Mouse (Mus musculus) splenic B cell, adult 2 months (primary cell): Measurements from ENCODE around the gene Zkscan1.
"Not testable (repeated sequence)": the region's sequence is repeated elsewhere in the genome, so short reads cannot be mapped to it uniquely, and the experiment has no call there.

Source experiments
- DNase-seq: peaks from one replicate; pipeline ENCODE4 v3.0.0-alpha.2; 2011; ENCODE audit warnings: low read depth, low spot score
- H3K27me3 ChIP-seq: 2 replicates; pipeline ENCODE4 v1.6.1; 2012; ENCODE audit warnings: mild to moderate bottlenecking, low read length, moderate library complexity, mixed read lengths; ENCODE audit not compliant: control insufficient read depth, poor library complexity, insufficient read depth, severe bottlenecking
- H3K36me3 ChIP-seq: 2 replicates; pipeline ENCODE4 v1.6.1; 2012; ENCODE audit warnings: mild to moderate bottlenecking, low read length, moderate library complexity, mixed read lengths; ENCODE audit not compliant: control insufficient read depth, poor library complexity, insufficient read depth, severe bottlenecking

Gene Zkscan1

DNA sequence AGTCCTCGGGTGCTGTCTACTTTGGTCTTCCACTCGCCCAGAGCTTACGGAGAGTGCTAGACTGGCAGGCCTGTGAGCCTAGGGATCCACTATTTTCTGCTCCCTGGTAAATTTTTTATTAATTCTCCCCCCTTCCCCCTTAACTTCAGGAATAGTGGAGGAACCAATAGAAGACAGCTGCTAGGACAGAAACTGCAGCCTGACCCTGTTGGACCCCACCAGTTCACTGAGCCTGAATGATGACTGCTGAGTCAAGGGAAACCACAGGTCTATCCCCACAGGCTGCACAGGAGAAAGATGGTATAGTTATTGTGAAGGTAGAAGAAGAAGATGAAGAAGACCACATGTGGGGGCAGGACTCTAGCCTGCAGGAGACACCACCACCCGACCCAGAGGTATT lies 7.9 kb downstream of the Zkscan1 start:
- Histone ChIP-seq H3K36me3 (peaks cover 5% of the 10 kb centered on the region; the same call in 1 of the 2 replicates), H3K27me3 (no peaks in the 10 kb centered on the region)
- DNase-seq, result no peak

DNA sequence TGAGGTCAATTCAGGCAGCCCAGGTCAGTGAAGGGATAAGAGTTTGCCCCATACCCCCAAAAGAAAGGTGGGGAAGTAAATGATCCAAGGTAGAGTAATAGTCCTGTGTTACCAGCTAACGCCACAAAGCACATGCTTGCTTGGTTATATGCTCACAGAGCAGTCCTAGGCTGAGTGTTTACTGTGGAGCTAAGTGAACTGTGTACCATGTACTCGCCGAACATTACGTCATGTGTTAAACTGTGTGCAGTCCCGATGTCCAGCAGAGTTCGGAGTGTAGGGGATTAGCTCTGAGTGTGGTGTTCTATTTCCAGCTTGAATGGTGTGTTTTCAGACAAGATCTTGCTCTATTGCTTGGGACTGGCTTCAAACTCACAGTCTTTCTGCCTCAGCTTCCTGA lies 9.6 kb downstream of the Zkscan1 start:
- H3K27me3 ChIP-seq, result no peaks in the 10 kb centered on the region
- peaks cover 10% of the 10 kb centered on the region; the same call in 1 of the 2 replicates for H3K36me3 ChIP-seq
- no peak for DNase-seq

DNA sequence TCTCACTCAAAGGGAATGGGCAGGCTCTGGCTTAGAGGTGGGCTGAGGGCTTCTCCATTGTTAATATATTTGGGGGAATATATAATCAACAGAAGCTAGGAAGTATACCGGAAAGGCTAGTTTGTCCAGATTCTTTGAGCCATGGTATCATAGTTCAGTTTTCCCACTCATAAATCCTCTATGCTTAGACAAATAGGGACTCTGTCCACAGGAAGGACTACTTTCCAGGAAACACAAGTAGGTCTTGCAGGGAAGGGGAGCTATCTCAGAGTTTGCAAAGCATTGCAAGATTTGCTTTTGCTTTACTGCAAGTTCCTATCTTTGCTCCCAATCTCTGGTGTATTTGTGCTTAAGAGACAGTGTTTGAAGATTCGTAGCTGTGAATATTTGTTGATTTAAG lies 20.1 kb downstream of the Zkscan1 start:
- no peak for DNase-seq
- Histone ChIP-seq H3K36me3 (peaks cover 6% of the 10 kb centered on the region), H3K27me3 (no peaks in the 10 kb centered on the region)

DNA sequence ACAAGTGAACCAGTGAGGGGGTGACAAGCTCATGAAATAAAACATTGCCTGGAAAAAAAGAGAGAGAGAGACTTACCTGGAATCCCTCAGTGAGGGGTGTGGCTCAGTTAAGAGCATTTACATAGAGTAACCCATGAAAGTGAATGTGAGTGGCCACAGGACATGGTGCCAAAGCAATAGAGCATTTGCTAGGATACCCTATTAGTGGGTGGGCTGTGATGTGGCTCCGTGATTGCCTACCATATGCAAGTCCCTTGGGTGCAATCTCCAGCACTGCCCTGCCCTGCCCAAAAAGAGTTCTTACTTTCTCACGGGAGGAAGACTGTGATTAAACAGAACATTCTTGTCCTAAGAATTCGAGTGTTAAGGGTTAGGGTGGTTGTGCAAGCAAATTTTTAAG lies 22.2 kb downstream of the Zkscan1 start:
- no peak for DNase-seq
- Histone ChIP-seq H3K36me3 (peaks cover 3% of the 10 kb centered on the region; the same call in 1 of the 2 replicates), H3K27me3 (no peaks in the 10 kb centered on the region)

DNA sequence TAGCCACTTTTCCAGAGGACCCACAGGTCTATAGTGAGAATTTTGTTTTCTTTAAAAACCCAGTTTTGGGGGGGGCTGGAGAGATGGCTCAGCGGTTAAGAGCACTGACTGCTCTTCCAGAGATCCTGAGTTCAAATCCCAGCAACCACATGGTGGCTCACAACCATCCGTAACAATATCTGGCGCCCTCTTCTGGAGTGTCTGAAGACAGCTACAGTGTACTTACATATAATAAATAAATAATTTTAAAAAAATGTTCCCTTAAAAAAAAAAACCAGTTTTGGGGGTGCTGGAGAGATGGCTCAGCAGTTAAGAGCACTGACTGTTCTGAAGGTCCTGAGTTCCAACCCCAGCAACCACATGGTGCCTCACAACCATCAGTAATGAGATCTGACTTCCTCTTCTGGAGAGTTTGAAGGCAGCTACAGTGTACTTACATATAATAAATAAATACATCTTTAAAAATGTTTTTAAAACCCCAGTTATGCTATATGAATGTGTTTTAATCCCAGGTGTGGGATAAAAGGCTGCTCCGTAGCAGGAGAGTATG lies 25.0 kb downstream of the Zkscan1 start:
- not testable (repeated sequence) for H3K36me3 ChIP-seq, H3K27me3 ChIP-seq, DNase-seq

DNA sequence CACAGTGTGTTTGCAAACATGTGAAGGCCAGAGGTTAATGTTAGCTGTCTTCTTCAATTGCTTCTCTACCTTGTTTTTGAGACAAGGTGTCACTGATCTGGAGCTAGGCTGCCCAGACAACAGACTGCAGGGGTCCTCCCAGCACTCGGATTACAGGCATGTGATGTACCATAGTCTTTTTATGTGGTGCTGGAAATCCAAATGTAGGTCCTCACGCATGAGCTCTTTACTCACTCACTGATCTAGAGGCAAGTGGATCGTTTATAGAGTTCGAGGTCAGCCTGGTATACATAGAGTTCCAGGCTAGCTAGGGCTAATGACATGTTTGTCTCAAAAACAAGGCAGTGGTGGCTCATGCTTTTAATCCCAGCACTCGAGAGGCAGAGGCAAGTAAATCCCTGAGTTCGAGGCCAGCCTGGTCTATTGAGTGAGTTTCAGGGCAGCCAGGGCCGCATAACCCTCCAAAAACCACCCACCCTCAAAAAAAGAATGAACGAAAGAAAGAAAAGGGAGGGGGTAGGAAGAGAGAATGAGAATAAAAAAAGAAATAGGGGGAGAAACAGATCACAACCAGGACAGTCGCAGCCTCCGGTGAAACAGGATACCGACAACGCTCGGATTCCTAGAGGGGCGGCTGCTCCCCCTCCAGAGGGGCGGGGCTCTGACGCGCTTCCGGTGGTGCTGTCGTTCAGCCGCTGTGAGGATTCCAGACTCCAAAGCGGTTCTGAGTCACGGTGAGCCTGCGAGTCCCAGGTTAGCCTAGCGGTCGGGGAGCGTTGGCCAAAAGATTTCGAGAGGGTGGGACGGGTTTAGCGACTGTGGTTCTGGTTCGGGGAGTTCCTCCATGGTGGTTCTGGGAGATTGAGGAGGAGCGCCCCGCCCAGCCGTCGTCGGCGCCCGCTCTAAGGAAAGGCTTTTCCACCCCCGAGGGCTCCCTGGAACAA lies 31.6 kb downstream of the Zkscan1 start, which contains the start of gene Zscan21:
TSS of gene Zscan21 (plus strand) at position 649 of the 944 bp plus-strand sequence.
- H3K27me3 ChIP-seq, result no peaks in the 10 kb centered on the region
- DNase-seq, result peak; percentile 86
- H3K36me3 ChIP-seq, result no peaks in the 10 kb centered on the region; the same call in 1 of the 2 replicates

DNA sequence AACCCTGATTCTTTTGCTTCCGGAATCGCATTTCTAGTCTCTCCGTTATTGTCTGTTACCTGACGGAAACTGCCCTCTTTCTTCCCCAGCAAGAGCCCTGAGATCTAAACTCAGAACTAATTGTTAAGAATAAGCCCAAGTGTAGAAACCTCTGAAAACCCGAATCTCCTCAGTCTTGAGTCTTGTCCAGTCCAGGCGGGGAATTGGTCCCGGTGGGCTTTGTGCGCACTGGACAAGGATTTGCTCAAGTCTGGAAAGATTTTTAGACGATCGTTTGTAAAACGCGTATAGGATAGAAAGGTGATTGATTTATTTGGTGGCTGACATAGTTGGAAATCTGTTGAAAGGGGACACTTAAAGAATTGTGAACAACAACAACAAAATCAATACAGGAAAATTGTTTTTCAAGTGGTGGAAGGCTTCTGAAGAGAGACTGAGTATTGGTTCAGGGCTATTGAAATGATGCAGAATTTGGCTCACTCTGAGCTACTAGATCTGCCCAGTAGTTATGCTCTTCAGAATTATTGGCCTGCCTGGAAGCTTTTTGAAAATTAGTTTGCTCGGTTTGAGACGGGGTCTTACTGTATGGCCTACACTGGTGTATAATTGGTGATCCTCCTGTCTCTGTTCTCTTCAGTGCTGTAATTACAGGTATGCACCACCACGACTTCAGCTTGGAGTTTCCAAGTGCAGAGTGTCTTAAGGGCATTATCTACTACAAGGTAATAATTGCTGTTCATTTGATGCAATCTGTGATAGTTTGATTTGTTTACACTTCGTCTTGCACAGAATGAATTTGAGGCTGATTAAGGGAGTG lies 32.5 kb downstream of the Zkscan1 start:
- DNase-seq, result peak; percentile 33
- no peaks in the 10 kb centered on the region; the same call in 1 of the 2 replicates for H3K36me3 ChIP-seq
- H3K27me3 ChIP-seq, result no peaks in the 10 kb centered on the region

DNA sequence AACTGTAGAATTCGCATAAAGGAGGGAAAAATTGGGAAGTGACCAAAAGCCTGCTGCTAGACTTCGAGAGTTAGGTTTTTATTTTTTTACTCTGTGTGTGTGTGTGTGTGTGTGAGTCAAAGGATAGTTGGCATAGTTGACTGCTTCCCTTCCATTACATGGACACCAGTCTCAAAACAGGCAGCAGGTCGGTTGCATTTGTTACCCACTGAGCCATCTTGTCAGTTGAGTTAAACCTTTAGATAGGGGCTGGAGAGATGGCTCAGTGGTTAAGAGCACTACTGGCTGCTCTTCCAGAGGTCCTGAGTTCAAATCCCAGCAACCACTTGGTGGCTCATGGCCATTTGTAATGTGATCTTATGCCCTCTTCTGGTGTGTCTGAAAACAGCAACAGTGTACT lies 33.2 kb downstream of the Zkscan1 start:
- DNase-seq, result no peak
- Histone ChIP-seq H3K27me3 (no peaks in the 10 kb centered on the region), H3K36me3 (no peaks in the 10 kb centered on the region; the same call in 1 of the 2 replicates)

DNA sequence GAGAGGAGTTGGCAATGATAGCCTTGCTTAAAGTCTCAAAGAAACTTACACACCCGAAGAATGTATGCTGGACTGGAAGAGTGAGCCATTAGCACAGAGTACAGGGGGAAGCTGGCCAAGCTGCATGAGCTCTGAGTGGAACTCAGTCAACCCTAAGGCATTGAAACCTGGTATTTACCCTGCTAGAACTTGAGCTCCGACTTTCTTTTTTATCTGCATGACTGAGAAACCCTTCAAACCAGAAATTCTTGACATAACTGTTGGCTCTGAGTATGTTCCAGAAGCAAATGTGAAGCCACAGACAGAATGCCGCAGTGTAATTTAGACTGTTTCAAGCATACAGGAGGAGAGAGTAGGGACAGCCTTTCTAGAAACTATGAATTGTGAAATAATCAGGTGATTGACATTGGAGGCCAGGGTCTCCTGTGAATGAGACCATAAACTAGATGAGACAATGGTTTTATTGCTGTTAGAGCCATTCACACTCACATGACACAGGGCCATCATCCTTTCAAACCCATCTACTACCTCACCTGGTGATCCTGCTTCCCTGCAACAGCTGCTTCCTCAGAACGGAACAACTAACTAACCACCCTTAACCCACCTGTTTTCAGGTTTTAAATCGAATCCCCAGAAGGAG lies 47.7 kb downstream of the Zkscan1 start:
- DNase-seq, result no peak
- H3K27me3 ChIP-seq, result no peaks in the 10 kb centered on the region
- H3K36me3 ChIP-seq, result peaks cover 11% of the 10 kb centered on the region

DNA sequence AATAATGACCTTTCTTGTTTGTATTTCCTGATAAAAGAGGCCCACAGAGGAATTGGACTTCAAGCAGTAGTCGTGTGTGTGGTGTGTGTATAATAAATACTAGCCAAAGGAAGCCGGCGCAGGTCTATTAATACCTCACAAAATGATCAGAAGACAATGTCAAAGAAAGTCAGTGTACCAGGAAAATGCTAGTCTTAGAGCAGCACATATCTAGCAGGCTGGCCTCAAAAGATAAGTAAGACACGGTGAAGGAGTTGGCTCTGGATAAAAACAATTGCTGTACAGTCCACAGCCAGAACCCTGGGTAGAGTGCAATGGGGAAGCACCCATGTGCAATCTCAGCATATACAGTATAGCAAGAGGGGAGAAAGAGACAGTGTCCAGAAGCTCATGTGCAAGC lies 52.4 kb downstream of the Zkscan1 start:
- no peak for DNase-seq
- Histone ChIP-seq H3K27me3 (no peaks in the 10 kb centered on the region), H3K36me3 (peaks cover 6% of the 10 kb centered on the region; the same call in 1 of the 2 replicates)

DNA sequence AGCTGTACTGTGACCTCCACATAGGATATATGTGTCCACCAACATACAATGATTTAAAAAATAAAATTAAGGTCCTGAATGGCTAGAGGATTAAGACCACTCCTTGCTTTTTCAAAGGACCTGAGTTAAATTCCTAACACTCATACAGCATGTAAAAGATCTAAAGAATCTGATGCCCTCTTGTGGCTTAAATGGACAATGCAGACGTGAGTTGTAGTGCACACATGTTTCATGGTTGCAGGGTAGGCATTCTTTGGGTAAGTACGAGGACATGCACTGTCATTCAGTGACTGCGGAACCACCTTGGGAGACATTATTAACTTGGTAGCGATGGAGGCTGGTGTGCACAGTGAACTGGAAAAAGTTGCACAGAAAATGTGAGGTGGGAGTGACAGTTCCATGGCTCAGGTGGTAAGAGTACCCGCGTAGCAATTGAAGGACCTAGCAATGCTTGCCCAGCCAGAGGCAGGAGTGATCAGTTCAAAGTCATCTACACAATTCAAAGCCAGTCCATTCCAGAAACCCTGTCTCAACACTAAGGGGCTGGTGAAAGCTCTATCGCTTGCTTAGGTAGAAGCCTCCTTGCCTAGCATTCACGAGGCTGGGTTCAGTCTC lies 53.2 kb downstream of the Zkscan1 start:
- DNase-seq, result peak; percentile 72
- H3K36me3 ChIP-seq, result peaks cover 5% of the 10 kb centered on the region; the same call in 1 of the 2 replicates
- no peaks in the 10 kb centered on the region for H3K27me3 ChIP-seq

DNA sequence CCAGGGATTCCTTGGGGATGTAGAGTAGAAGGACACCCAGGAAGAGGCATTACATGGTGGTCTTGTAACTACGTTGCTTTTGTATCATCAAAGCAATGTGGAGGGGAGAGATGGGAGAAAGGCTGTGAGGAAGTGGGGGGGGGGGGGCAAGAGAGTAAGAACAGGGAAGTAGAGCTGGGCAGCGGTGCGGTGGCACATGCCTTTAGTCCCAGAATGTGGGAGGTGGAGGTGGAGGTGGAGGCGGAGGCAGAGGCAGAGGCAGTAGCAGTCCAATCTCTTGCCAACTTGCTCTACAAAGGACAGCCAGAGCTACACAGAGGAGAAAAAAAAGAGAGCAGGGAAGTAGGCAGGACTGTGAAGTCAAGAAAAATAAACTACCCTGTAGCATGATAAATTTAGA lies 53.7 kb downstream of the Zkscan1 start:
- Histone ChIP-seq H3K27me3 (no peaks in the 10 kb centered on the region), H3K36me3 (0 out of 2 replicates have a peak, but pooled peaks cover 1% of the 10 kb centered on the region)
- no peak for DNase-seq

DNA sequence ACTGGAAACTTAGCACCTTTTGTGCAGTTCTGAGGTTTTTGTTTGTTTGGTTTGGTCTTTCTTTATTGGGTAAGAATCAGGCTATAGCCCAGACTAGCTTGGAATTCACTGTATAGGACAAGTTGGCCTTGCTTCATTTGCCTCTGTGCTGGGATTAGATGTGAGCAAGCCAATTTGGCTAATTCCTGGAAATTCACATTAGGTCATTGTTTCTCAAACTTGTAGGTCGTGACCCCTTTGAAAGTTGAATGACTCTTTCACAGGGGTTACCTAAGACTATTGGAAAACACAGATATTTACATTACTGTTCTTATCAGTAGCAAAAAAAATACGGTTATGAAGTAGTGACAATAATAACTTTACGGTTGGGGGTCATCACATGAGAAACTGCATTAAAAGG lies 69.5 kb downstream of the Zkscan1 start:
- DNase-seq, result no peak

DNA sequence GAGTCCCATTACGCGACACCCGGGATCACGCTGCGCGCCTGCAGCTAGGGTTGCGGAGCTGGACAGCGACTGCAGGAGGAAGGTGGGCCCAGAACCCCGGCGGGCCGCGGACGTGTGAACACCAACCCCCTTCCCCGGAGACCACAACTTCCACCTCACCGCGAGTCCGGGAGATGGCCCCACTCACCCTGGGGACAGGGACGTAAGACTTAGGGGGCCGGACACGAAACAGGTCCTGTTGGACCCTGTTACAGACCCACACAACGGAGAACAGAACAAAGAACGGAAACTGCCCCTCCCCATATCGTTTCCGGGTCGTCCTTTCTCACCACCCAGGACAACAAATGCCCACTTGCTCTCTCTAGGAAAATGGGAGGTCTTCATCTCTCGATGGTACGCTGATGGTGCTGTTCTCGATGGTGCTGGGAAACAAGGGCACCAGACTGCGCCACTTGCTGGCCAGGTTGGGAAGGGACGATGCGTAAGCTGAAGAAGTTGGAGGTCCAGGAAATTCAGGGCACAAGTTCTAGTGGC lies 70.6 kb downstream of the Zkscan1 start, which contains the start of gene Zfp113:
TSS of gene Zfp113 (minus strand) at position 302 of the 534 bp plus-strand sequence.
- Histone ChIP-seq H3K27me3 (no peaks in the 10 kb centered on the region), H3K36me3 (peaks cover 9% of the 10 kb centered on the region; the same call in 1 of the 2 replicates)
- DNase-seq, result peak; percentile 94

More for the DNA sequence above, 69.5 kb downstream of the Zkscan1 start:
- H3K27me3 ChIP-seq, result no peaks in the 10 kb centered on the region
- peaks cover 12% of the 10 kb centered on the region; the same call in 1 of the 2 replicates for H3K36me3 ChIP-seq
